Mouse (Mus musculus): Measurements from ENCODE around the gene Zfp354b.

The Zfp354b gene

GRCm38 (mm10) chr11:50931451-50931866 lies at the start of gene Zfp354b:
Gene Zfp354b (minus strand): TSS chr11:50931633.
- in situ Hi-C loops (cut with MboI, MseI) = no loop called here

GRCm38 (mm10) chr11:50977216-50977615 lies 45.8 kb upstream of the Zfp354b start:
- in situ Hi-C loops (cut with MboI, MseI) = no loop called here

- in situ Hi-C loops (cut with MboI, MseI) = no loop called here
These were observed 34.8 kb upstream of the Zfp354b start, which contains the start of gene Olfr1378 for GRCm38 (mm10) chr11:50966230-50966629. Gene Olfr1378 (plus strand): TSS chr11:50966530.

GRCm38 (mm10) chr11:50964886-50965285 lies 33.5 kb upstream of the Zfp354b start:
- in situ Hi-C loops (cut with MboI, MseI) = no loop called here

- in situ Hi-C loops (cut with MboI, MseI) = loop anchor here in 1 of 2 experiments (10.0 kb wide), 1 partner anchor 1629 kb away; the partner anchor contains the start of gene Olfr1391
These were observed 22.2 kb upstream of the Zfp354b start, which contains the start of gene Prop1 for GRCm38 (mm10) chr11:50953665-50954064. Gene Prop1 (minus strand): TSS chr11:50953765.

GRCm38 (mm10) chr11:50952290-50952689 lies 20.9 kb upstream of the Zfp354b start:
- in situ Hi-C loops (cut with MboI, MseI) = loop anchor here in 1 of 2 experiments (10.0 kb wide), 1 partner anchor 1627 kb away; the partner anchor contains the start of gene Olfr1391

- in situ Hi-C loops (cut with MboI, MseI) = loop anchor here (5.0 to 10.0 kb wide), 2 partner anchors 89 to 591 kb away; no protein-coding TSS in a partner anchor
These were observed 12.1 kb upstream of the Zfp354b start, which contains the start of gene 4933414I15Rik for GRCm38 (mm10) chr11:50943506-50943905. Gene 4933414I15Rik (minus strand): TSS chr11:50943765.

GRCm38 (mm10) chr11:50942386-50942785 lies 11.0 kb upstream of the Zfp354b start:
- in situ Hi-C loops (cut with MboI, MseI) = loop anchor here (5.0 to 10.0 kb wide), 2 partner anchors 90 to 592 kb away; no protein-coding TSS in a partner anchor

GRCm38 (mm10) chr11:50939621-50940366 lies 8.4 kb upstream of the Zfp354b start:
- in situ Hi-C loops (cut with MboI, MseI) = loop anchor here (5.0 to 10.0 kb wide), 2 partner anchors 93 to 595 kb away; no protein-coding TSS in a partner anchor

- in situ Hi-C loops (cut with MboI, MseI) = no loop called here
These were observed 7.0 kb upstream of the Zfp354b start for GRCm38 (mm10) chr11:50938435-50938834.

GRCm38 (mm10) chr11:50932040-50932439 lies 607 bp upstream of the Zfp354b start:
- in situ Hi-C loops (cut with MboI, MseI) = no loop called here

GRCm38 (mm10) chr11:50931021-50931420 lies 412 bp downstream of the Zfp354b start:
- in situ Hi-C loops (cut with MboI, MseI) = no loop called here

GRCm38 (mm10) chr11:50930469-50931014 lies 891 bp downstream of the Zfp354b start:
- in situ Hi-C loops (cut with MboI, MseI) = no loop called here

- in situ Hi-C loops (cut with MboI, MseI) = no loop called here
These were observed 15.6 kb downstream of the Zfp354b start, which contains the start of gene Zfp2 for GRCm38 (mm10) chr11:50915671-50916320. Gene Zfp2 (minus strand): TSS chr11:50916165.

GRCm38 (mm10) chr11:50914461-50914860 lies 17.0 kb downstream of the Zfp354b start:
- in situ Hi-C loops (cut with MboI, MseI) = loop anchor here in 1 of 2 experiments (5.0 kb wide), 1 partner anchor 92 kb away; no protein-coding TSS in a partner anchor

GRCm38 (mm10) chr11:50913301-50913700 lies 18.1 kb downstream of the Zfp354b start:
- in situ Hi-C loops (cut with MboI, MseI) = loop anchor here in 1 of 2 experiments (5.0 kb wide), 1 partner anchor 91 kb away; no protein-coding TSS in a partner anchor

GRCm38 (mm10) chr11:50908136-50908535 lies 23.3 kb downstream of the Zfp354b start:
- in situ Hi-C loops (cut with MboI, MseI) = no loop called here

- in situ Hi-C loops (cut with MboI, MseI) = no loop called here
These were observed 34.1 kb downstream of the Zfp354b start for GRCm38 (mm10) chr11:50897359-50897758.

GRCm38 (mm10) chr11:50892441-50892840 lies 39.0 kb downstream of the Zfp354b start:
- in situ Hi-C loops (cut with MboI, MseI) = no loop called here

- in situ Hi-C loops (cut with MboI, MseI) = no loop called here
These were observed 43.9 kb downstream of the Zfp354b start, which contains the start of gene Zfp454 for GRCm38 (mm10) chr11:50887390-50888128. Gene Zfp454 (minus strand): TSS chr11:50887651.

- in situ Hi-C loops (cut with MboI, MseI) = no loop called here
These were observed 44.5 kb downstream of the Zfp354b start for GRCm38 (mm10) chr11:50886933-50887293.
